Mouse (Mus musculus) liver, embryonic 11.5 days (tissue): Measurements from ENCODE around the gene Evc2. TPM values are rescaled to one million over a fixed set of nuclear protein-coding genes. Genes with fewer than 3 reads are reported as not detected.

Source experiments
- ATAC-seq: fragments of 200-750 bp; cut with Nextera tagmentation; replicated peaks from 2 replicates; pipeline ENCODE4 v1.8.0; 2017; ENCODE audit warnings: moderate number of reproducible peaks, mild to moderate bottlenecking, moderate TSS enrichment, moderate library complexity; ENCODE audit not compliant: low FRiP score
- DNase-seq: peaks from one replicate; pipeline ENCODE4 v3.0.0-alpha.2; 2017; ENCODE audit warnings: low spot score
- H3K27ac ChIP-seq: fragments of 300-500 bp; sonication (generic); 2 replicates; pipeline ENCODE4 v1.5.1; 2014; ENCODE audit warnings: mild to moderate bottlenecking, low read depth, low read length, control low read depth
- H3K27me3 ChIP-seq: fragments of 300-500 bp; sonication (generic); replicated peaks from 2 replicates; pipeline ENCODE4 v1.6.1; 2014; ENCODE audit warnings: low read length, mixed read lengths; ENCODE audit not compliant: control insufficient read depth, insufficient read depth
- H3K36me3 ChIP-seq: fragments of 300-500 bp; sonication (generic); 2 replicates; pipeline ENCODE4 v1.6.1; 2014; ENCODE audit warnings: mild to moderate bottlenecking, low read length, moderate library complexity, mixed read lengths; ENCODE audit not compliant: control insufficient read depth, insufficient read depth
- H3K4me1 ChIP-seq: fragments of 300-500 bp; sonication (generic); replicated peaks from 2 replicates; pipeline ENCODE4 v1.6.1; 2014; ENCODE audit warnings: low read length, mixed read lengths; ENCODE audit not compliant: control insufficient read depth, insufficient read depth
- H3K4me2 ChIP-seq: fragments of 300-500 bp; sonication (generic); 2 replicates; pipeline ENCODE4 v1.6.1; 2014; ENCODE audit warnings: mild to moderate bottlenecking, control low read depth, moderate library complexity
- H3K4me3 ChIP-seq: fragments of 300-500 bp; sonication (generic); 2 replicates; pipeline ENCODE4 v1.5.1; 2014; ENCODE audit warnings: low read depth, low read length, control low read depth
- H3K9ac ChIP-seq: fragments of 300-500 bp; sonication (generic); 2 replicates; pipeline ENCODE4 v1.6.1; 2014; ENCODE audit warnings: low read depth, low read length, control low read depth
- H3K9me3 ChIP-seq: fragments of 300-500 bp; sonication (generic); 2 replicates; pipeline ENCODE4 v1.6.1; 2016; ENCODE audit warnings: low read length, inconsistent platforms, mixed read lengths; ENCODE audit not compliant: control insufficient read depth
- WGBS: fragments of 180-500 bp; shearing (Covaris S2); extraction: QIAGEN DNeasy Blood & Tissue Kit; methylation state at CpG from one replicate; pipeline ENCODE4 v1.1.7; 2014; 5-methylcytosine and 5-hydroxymethylcytosine counted together
- polyA plus RNA-seq: library from polyadenylated mRNA; unstranded; fragments of >200 nt; fragmentation: Nextera tagmentation; extraction: Ambion mirVana; gene quantifications from 2 replicates; pipeline ENCODE4 v1.2.1, GENCODE M21; 2014

Evc2 gene
- polyA plus RNA-seq, 1 experiment from 2014 or later: 10.7 TPM

GRCm38 (mm10) chr5:37435417-37435816 lies 97.1 kb downstream of the Evc2 start:
- H3K4me1 ChIP-seq: no peaks in the 10 kb centered on the region
- no peaks in the 10 kb centered on the region for H3K27me3 ChIP-seq
- no peak overlapping the region for H3K4me2 ChIP-seq
- WGBS: 65% methylated on average over 3 of the region's 3 CpGs
- H3K27ac ChIP-seq: no peak overlapping the region
- no peaks in the 10 kb centered on the region for H3K9me3 ChIP-seq
- DNase-seq (no peak), ATAC-seq (no peak)
- H3K9ac ChIP-seq: no peak overlapping the region
- no peaks in the 10 kb centered on the region for H3K36me3 ChIP-seq
- no peak overlapping the region for H3K4me3 ChIP-seq

- H3K9ac ChIP-seq: no peak overlapping the region
- ATAC-seq (no peak), DNase-seq (no peak)
- no peak overlapping the region for H3K4me3 ChIP-seq
- no peak overlapping the region for H3K27ac ChIP-seq
- 65% methylated on average over 2 of the region's 2 CpGs for WGBS
- no peaks in the 10 kb centered on the region for H3K36me3 ChIP-seq
- H3K4me1 ChIP-seq: no peaks in the 10 kb centered on the region
- H3K9me3 ChIP-seq: no peaks in the 10 kb centered on the region
- no peaks in the 10 kb centered on the region for H3K27me3 ChIP-seq
- no peak overlapping the region for H3K4me2 ChIP-seq
These were observed 104.5 kb downstream of the Evc2 start for GRCm38 (mm10) chr5:37442767-37443166.

- no peak overlapping the region for H3K27ac ChIP-seq
- H3K4me2 ChIP-seq: no peak overlapping the region
- ATAC-seq (no peak), DNase-seq (no peak)
- no peaks in the 10 kb centered on the region for H3K36me3 ChIP-seq
- WGBS: 70% methylated on average over 3 of the region's 3 CpGs
- H3K4me3 ChIP-seq: no peak overlapping the region
- no peaks in the 10 kb centered on the region for H3K27me3 ChIP-seq
- no peak overlapping the region for H3K9ac ChIP-seq
- no peaks in the 10 kb centered on the region for H3K9me3 ChIP-seq
- H3K4me1 ChIP-seq: no peaks in the 10 kb centered on the region
These were observed 109.2 kb downstream of the Evc2 start for GRCm38 (mm10) chr5:37447546-37447945.

GRCm38 (mm10) chr5:37456590-37456989 lies 118.3 kb downstream of the Evc2 start:
- Histone ChIP-seq H3K4me1 (no peaks in the 10 kb centered on the region), H3K9ac (no peak overlapping the region), H3K36me3 (no peaks in the 10 kb centered on the region), H3K9me3 (no peaks in the 10 kb centered on the region), H3K4me3 (no peak overlapping the region), H3K27ac (peak overlapping the region; percentile 60; the same call in 1 of the 2 replicates), H3K4me2 (no peak overlapping the region), H3K27me3 (no peaks in the 10 kb centered on the region)
- no peak for DNase-seq
- WGBS: 54% methylated on average over 2 of the region's 2 CpGs
- peak; percentile 69 for ATAC-seq

- Histone ChIP-seq H3K27ac (peak overlapping the region; percentile 60; the same call in 1 of the 2 replicates), H3K27me3 (no peaks in the 10 kb centered on the region), H3K9ac (no peak overlapping the region), H3K4me2 (0 out of 2 replicates have a peak overlapping the region, but pooled peaks have one; percentile 8), H3K9me3 (no peaks in the 10 kb centered on the region), H3K4me3 (no peak overlapping the region), H3K4me1 (no peaks in the 10 kb centered on the region), H3K36me3 (no peaks in the 10 kb centered on the region)
- DNase-seq: no peak
- ATAC-seq: peak; percentile 85
- WGBS: 61% methylated on average over 5 of the region's 5 CpGs
These were observed 118.9 kb downstream of the Evc2 start for GRCm38 (mm10) chr5:37457191-37457590.

GRCm38 (mm10) chr5:37457831-37458230 lies 119.5 kb downstream of the Evc2 start:
- no peaks in the 10 kb centered on the region for H3K4me1 ChIP-seq
- H3K4me2 ChIP-seq: no peak overlapping the region
- WGBS: 62% methylated on average over 2 of the region's 2 CpGs
- no peak overlapping the region for H3K4me3 ChIP-seq
- no peaks in the 10 kb centered on the region for H3K36me3 ChIP-seq
- no peaks in the 10 kb centered on the region for H3K27me3 ChIP-seq
- no peaks in the 10 kb centered on the region for H3K9me3 ChIP-seq
- ATAC-seq (peak; percentile 74), DNase-seq (no peak)
- no peak overlapping the region for H3K27ac ChIP-seq
- H3K9ac ChIP-seq: no peak overlapping the region

- Histone ChIP-seq H3K4me2 (no peak overlapping the region), H3K4me3 (no peak overlapping the region), H3K9ac (no peak overlapping the region), H3K4me1 (no peaks in the 10 kb centered on the region), H3K9me3 (no peaks in the 10 kb centered on the region), H3K27me3 (no peaks in the 10 kb centered on the region), H3K36me3 (no peaks in the 10 kb centered on the region), H3K27ac (no peak overlapping the region)
- WGBS: 70% methylated on average over 2 of the region's 2 CpGs
- DNase-seq: no peak
- ATAC-seq: no peak
These were observed 119.9 kb downstream of the Evc2 start for GRCm38 (mm10) chr5:37458236-37458635.

GRCm38 (mm10) chr5:37465461-37465860 lies 127.2 kb downstream of the Evc2 start:
- H3K27ac ChIP-seq: no peak overlapping the region
- DNase-seq (no peak), ATAC-seq (no peak)
- no peaks in the 10 kb centered on the region for H3K9me3 ChIP-seq
- 88% methylated on average over 10 of the region's 10 CpGs for WGBS
- H3K36me3 ChIP-seq: no peaks in the 10 kb centered on the region
- no peaks in the 10 kb centered on the region for H3K4me1 ChIP-seq
- no peaks in the 10 kb centered on the region for H3K27me3 ChIP-seq
- no peak overlapping the region for H3K4me3 ChIP-seq
- H3K9ac ChIP-seq: no peak overlapping the region
- H3K4me2 ChIP-seq: no peak overlapping the region

- H3K4me3 ChIP-seq: no peak overlapping the region
- H3K4me1 ChIP-seq: no peaks in the 10 kb centered on the region
- no peaks in the 10 kb centered on the region for H3K36me3 ChIP-seq
- no peak overlapping the region for H3K9ac ChIP-seq
- DNase-seq (no peak), ATAC-seq (no peak)
- 79% methylated on average over 2 of the region's 2 CpGs for WGBS
- H3K4me2 ChIP-seq: no peak overlapping the region
- H3K9me3 ChIP-seq: no peaks in the 10 kb centered on the region
- H3K27ac ChIP-seq: no peak overlapping the region
- H3K27me3 ChIP-seq: no peaks in the 10 kb centered on the region
These were observed 129.3 kb downstream of the Evc2 start for GRCm38 (mm10) chr5:37467646-37468045.
